Comparison of ENCODE assay signal across 8 mouse cellular contexts in genomic region chr11:120189459-120190312, GRCm38 (mm10). TPM values are rescaled to one million over a fixed set of nuclear protein-coding genes. Genes with fewer than 3 reads are reported as not detected.
A peak's percentile ranks its signal among the peaks of the same experiment; 100 is the strongest.
DNase-seq lines count a peak whose midpoint lies in the region; ATAC-seq lines count a peak whose summit lies in the region.

No protein-coding gene starts in this region.

- peak; percentile 98 for DNase-seq in adrenal gland, adult 8-10 months
- DNase-seq in embryo, embryonic 11.5 days (ENCODE audit: low read depth, low spot score), result peak; percentile 97
- DNase-seq in gastrocnemius, postnatal 25 days, result peak; percentile 100
- peak; percentile 96 to 98 for DNase-seq in left cerebral cortex, adult 9 months (ENCODE audit: low spot score in 2 of 2)
- DNase-seq in right cerebral cortex, adult 2 months (ENCODE audit: low spot score in 2 of 2), result peak; percentile 98 to 99
- DNase-seq in urinary bladder, postnatal 10 days (ENCODE audit: low spot score), result peak; percentile 94

- H3K4me3 ChIP-seq in megakaryocyte, embryonic 14.5 days (replicated peaks), result peak overlapping the region; percentile 92

- H3K9me3 ChIP-seq in megakaryocyte, embryonic 14.5 days, result peaks cover 21% of the 10 kb centered on the region

- peaks cover 56% of the 10 kb centered on the region for H3K4me1 ChIP-seq in megakaryocyte, embryonic 14.5 days

- H3K27me3 ChIP-seq in megakaryocyte, embryonic 14.5 days (replicated peaks), result peaks cover 77% of the 10 kb centered on the region

- peak; percentile 85 for ATAC-seq in inflammation-experienced regulatory T-cells, adult 6 months

- H3K36me3 ChIP-seq in megakaryocyte, embryonic 14.5 days (replicated peaks; ENCODE audit: low read length), result peaks cover 15% of the 10 kb centered on the region

RNA-seq across cellular contexts. Expression of gene Slc38a10, which starts 38.5 kb away (rescaled TPM):
- total RNA-seq in adrenal gland, adult 8-10 months (2022), result 100 to 1,000 TPM; 155 to 215 (median 187) TPM
- 10 to 100 TPM; 43.8 to 57.6 TPM for total RNA-seq in gastrocnemius, postnatal 25 days (2021)
- polyA plus RNA-seq in inflammation-experienced regulatory T-cells, adult 6 months (2017; shearing (Covaris generic)), result 10 to 100 TPM; 39.7 to 62.8 (median 44.1) TPM
- 80.2 and 247 TPM in 2 replicates for polyA plus RNA-seq in megakaryocyte, embryonic 14.5 days (2012; ENCODE audit: insufficient read depth, low replicate concordance)

RNA-seq across cellular contexts. Expression of gene Bahcc1, which starts 43.1 kb away (rescaled TPM):
- total RNA-seq in adrenal gland, adult 8-10 months (2022), result 10 to 100 TPM; 16.6 to 24.5 (median 19.5) TPM
- 1 to 10 TPM; 3.2 to 4.7 TPM for total RNA-seq in gastrocnemius, postnatal 25 days (2021)
- not detected for polyA plus RNA-seq in inflammation-experienced regulatory T-cells, adult 6 months (2017; shearing (Covaris generic))
- 10.2 and 26.1 TPM in 2 replicates for polyA plus RNA-seq in megakaryocyte, embryonic 14.5 days (2012; ENCODE audit: insufficient read depth, low replicate concordance)

Comparison
In these comparisons a context has a peak if more than half of its experiments do, and no peak if none do; other contexts are left out.
1. Peak in every context shown above with its lines: DNase-seq, ATAC-seq and H3K4me3 ChIP-seq.